Mouse (Mus musculus) frontal cortex, postnatal 14 days (tissue): ENCODE measurements around the gene Calhm1.
A peak's percentile ranks its signal among the peaks of the same experiment; 100 is the strongest.
"Not testable (repeated sequence)": the region's sequence is repeated elsewhere in the genome, so short reads cannot be mapped to it uniquely, and the experiment has no call there.

ENCODE experiments used
- DNase-seq, 2 experiments: peaks; one replicate each; pipeline ENCODE4 v3.0.0; 2022; ENCODE audit warnings: low spot score in 2 of 2

Gene Calhm1

DNA sequence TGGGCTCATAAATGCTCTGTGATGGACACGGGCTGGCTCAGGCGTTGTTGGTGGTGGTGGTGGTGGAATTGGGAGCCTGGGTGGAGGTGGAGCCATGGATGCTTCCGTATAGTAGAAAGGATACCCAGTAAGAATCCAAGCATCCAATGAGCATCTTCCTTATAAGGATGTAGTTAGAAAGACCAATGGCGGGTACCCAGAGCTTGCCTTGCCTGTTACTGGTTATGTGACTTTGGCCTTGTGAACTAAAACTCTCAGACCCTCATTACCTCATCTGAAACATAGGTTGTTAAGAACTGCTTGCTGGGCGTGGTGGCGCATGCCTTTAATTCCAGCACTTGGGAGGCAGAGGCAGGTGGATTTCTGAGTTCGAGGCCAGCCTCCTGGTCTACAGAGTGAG lies 9.7 kb upstream of the Calhm1 start:
- DNase-seq: no peak

DNA sequence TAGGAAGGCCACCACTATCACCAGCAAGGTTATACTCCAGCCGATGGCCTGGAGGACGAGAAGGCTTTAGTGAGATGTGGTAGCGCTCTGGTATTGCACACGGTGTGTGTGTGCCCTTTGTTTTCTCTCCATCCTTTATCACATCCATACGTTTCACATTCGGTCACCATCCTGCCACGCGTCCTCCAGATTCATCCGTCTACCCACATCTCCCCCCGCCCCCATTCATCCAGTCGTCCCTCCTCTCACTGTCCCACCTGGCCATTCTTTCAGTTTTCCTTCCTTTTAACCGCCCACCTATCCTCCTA lies 8.0 kb upstream of the Calhm1 start:
- no peak for DNase-seq

DNA sequence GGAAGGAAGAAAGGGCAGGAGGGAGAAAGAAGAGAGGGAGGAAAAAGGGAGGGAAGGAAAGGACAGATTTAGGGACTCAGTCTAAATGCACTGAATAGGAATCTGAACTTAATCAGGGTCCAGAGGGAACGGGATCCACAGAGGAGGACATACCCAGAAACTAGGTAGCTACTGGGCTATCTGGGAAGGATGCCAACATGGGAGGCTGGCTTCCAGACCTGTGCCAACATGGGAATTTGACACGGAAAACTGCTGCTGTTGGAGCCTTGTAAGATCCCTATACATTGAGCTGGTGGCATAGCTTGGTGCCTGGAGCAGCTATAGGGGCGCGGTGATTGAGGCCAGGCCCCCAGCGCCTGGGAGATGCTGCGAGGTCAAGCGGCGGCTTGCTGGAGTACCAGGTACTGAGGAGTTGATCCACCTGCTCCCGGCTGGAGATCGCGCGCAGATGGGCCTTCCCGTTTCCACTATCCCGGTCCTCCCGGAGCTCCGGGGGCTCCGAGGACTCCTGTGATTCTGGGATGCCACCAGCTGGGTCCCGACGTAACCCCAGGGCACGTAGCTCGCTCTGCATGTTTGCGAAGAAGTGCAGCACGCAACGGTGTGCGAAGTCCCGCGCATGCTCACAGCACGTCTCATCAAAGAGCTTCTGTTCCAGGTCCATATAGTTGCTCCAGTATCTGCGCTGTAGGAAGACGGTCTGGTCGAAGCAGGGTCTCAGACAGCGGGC lies 7.4 kb upstream of the Calhm1 start:
- no peak for DNase-seq

DNA sequence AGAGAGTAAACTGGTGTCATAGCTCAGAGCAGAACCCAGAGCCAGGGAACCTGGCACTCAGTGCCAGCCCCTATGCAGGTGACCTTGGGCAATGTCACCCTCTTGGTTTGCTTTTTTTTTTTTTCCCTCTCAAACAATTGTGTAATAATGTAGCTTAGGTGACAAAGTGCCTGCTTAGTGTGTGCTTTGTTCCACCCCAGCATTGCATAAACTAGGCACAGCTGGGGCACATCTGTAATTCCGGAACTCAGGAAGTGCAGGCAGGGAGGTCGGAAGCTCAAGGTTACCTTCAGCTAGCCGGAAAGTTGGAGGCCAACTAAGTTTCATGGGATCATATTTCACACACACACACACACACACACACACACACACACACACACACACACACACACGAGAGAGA lies 5.8 kb upstream of the Calhm1 start:
- DNase-seq: no peak

DNA sequence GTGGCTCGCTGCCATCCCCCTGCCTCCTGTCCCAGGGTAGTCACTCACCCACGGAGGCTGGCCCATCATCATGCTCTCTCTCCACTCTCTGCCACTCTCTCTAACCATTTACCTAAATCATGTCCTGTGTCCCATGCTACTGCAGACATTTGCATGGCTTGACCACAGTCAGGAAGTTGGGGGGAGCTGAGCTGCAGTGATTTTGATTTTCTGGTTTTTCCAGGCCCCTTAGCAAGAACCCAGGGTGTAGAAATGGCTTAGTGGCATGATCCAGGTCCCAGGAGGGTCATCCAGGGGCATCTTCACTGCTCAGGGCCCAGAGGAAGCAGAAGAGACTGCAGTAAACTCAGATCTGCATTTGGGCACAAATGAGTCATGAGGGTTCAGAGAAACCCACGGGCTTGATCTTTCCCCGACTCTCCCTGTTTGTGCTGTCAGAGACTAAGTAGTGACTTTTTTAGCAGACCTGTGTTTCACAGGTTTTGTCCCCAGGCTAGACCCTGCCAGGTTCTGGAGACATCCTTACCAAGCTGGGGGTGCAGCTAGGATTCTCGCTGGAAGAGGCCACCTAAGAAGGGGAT lies 4.3 kb upstream of the Calhm1 start:
- no peak for DNase-seq

DNA sequence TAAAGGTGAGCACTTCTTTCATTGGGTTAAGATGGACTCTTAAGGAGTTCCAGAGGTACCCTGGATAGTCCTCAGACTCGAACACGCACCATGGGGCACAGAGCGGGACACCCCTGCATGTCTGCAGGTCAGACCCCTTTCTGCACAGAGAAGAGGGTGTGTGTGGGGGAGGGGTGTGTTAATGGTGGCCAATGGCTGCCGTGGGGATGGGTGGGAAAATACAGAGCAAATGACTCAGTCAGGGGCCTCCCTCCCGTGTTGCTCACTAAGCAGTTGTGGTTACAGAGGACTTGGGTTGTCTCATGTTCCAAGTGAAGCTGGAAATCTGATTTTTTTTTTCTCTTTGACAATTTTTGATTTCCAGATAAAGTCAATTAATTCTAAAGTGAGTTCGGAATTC lies 1.6 kb downstream of the Calhm1 start:
- DNase-seq: no peak

DNA sequence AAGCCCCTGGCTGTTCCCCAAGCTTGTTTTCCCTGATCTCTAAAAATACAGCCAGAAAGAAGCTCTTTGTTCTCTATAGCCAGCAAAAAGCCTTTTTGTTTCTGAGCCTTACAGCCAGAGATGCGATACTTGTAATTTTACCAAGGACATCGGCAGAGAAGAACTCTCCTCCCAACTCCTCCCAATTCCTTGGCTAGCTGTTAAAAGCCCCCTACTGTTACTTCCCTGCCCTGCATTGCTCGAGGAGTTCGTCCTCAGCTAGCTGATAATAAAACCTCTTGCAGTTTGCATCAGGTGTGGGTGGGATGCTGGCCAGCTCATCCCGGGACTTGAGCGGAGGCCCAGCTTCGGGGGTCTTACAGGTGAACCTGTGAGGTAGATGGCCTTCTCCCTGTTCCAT lies 4.4 kb downstream of the Calhm1 start:
- not testable (repeated sequence) for DNase-seq

DNA sequence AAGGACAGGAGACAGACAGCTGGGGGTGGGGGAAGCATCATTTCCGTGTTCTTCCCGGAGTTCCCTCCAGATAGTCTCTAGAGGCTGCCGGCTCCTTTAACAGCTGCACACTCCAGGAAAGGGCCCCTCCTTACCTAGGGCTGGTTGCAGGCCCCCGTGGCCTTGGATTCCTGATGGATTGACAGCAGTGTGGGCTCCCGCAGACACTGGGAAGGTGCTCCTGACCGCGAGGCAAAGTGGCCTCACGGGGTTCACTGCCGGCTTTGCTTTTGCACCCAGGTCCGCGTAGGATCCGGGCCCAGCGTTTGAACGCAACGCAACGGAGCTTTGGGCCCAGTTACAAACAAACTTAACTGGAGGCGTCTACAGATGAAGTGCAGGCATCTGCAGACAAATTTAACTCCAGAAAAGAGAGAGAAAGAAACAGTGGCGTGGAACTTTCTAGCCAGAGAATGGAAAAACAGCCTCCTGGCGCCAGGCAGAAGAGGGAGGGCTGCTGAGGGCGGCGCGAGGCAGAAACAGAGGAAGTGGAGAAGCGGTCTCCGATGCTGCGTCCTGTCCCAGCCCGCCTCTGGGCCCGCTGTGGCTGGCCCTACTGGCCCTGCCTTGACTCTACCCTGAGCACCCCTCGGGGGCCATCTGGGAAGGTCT lies 6.2 kb downstream of the Calhm1 start, which contains the start of gene Calhm2:
Gene Calhm2 (minus strand): TSS at position 524 of the 651 bp plus-strand sequence.
- peak in 1 of 2 experiments; percentile 40 for DNase-seq

DNA sequence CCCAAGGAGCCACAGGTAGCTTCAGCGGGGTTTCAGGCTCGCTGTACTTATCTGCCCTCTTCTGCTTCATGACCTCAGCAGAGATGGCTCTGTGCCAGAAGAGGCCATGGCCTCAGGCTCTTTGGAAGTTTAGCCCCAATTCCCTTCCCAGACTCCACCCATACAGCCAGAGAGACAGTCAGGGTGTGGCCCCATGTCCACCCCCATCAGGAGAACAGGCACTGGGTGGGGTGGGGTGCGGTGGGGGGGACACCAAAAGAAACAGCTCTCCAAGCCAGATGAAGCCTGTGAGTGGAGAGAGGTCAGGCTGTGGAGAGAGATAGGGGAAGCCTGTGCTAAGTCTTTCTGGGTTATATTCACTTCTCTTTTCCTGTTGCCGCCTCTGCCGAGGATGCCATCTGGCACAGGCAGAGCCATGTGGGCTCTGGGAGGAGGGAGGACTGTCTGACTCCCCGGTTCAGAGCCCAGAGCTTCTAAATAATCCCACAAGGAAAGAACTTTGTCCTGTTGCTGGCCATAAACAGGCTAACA lies 6.9 kb downstream of the Calhm1 start:
- DNase-seq: no peak

DNA sequence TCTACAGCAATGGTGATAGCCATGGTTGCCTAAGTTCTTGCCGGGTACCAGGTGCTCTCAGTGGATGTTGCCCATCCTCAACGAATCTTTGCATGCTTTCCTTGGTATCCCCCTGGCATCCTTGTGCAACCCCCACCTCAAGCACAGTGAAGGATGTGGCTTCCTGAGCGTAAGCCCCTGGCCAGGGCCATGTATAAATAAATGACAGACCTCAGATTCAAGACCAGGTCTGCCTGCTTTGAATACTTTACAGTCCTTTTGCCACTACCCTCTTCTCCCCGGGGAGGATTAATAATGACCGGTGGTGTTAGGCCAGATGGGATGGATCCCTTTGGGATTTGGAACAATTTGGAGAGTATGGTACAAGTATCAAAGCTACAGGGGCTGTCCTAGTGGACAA lies 7.9 kb downstream of the Calhm1 start:
- no peak for DNase-seq

DNA sequence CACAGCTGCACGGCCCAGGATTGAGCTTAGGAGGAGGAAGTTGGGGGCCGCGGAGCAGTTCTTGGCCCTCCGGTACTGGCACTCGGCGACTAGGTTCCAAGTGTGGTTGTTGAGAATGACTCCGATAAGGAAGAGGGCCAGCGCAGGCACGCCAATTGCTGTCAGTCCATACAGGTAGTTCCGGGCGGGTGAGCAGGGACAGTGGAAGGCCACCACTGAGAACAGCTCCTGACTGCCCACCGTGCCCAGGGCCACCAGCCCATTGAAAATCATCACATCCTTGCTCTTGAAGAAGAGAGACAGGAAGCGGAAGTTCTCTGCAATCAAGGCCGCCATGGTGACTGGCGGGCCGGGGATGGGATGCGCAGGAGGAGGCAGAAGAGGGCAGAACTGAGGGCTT lies 8.5 kb downstream of the Calhm1 start:
- no peak for DNase-seq

DNA sequence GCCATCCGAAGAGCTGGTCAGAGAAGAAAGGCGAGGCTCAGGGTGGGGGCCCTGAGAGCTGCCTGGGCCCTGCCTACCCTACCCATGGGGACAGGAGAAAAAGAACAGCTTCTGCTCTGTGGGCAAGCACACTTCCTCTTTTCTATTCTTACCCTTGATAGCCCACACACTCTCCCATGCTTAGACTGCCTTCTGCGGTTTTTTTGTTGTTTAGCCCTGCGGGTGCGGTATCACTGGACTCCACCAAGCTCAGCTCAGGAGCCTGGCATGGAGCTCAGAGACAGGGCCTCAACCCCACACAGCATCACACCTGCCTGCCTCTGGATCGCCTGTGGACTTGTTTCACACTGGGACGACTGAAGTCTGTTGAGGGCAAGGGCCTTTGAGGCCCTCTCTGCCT lies 10.9 kb downstream of the Calhm1 start:
- no peak for DNase-seq

DNA sequence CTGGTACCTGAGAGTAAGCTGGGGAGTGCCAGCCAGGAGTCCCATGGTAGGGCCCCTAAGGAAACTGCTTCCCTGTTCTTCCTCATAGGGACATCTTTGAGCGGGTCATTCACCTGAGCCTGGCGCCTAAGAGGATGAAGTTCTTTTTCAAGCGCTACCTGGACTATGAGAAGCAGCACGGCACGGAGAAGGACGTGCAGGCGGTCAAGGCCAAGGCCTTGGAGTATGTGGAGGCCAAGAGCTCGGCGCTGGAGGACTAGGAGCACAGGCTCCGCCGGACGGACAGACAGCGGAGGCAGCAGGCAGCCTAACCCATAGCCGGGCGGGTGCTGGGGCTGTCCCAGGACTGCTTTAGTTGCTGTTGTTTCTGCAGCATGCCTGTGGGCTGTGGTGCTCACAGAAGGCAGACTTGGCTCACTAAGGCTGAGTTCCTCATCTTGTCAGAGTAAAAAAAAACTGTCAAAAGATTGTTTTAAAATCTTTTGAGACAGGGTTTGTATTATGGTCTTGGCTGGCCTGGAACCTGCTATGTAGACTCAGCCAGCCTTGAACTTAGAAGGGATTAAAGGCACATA lies 13.4 kb downstream of the Calhm1 start:
- DNase-seq: no peak

DNA sequence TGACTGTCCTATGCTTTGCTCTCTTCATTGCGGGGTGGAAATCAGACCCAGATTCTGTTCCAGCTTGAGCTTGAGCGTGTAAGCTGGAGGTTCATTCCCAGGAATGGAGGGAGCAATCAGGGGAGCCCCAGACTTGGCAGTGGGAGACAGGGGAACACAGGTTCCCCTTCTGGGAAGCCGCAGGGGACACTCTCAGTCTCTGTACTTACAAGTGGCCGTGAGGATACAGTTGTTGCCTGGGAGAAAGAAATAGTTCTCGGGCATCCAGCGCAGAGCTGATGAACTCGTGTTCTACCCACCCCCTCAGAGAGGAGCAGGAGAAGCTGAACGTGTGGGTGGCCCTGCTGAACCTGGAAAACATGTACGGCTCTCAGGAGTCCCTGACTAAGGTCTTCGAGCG lies 15.2 kb downstream of the Calhm1 start:
- no peak for DNase-seq

DNA sequence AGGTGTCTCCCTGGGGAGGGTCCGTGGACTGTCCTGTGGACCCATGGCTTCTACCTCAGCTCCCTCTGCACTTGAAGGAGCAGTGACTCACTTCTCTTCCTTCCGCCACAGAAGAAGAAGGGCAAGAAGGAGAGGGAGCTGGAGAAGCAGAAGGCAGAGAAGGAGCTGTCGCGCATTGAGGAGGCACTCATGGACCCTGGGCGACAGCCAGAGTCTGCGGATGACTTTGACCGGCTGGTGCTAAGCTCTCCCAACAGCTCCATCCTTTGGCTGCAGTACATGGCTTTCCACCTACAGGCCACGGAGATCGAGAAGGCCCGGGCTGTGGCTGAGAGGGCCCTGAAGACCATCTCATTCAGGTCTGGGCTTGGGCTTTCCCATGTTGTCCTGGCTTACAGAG lies 15.9 kb downstream of the Calhm1 start:
- DNase-seq: no peak

DNA sequence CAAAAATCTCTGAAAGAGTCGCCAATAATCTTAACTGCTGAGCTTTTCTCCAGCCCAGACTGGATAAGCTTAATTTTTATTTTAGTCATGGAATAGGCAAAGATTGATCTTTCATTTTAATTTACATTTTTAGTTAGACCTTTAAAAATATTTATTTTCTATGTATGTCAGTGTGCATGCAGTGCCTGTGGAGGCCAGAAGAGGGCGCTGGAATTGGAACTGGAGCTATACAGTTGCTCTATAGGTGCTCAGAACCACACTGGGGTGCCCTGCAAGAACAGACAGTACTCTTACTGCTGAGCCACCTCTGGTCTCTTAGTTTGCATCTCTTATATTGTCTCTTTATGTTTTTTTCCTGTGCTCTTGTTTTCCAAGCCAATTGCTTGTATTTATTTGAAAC lies 21.3 kb downstream of the Calhm1 start:
- DNase-seq: no peak

DNA sequence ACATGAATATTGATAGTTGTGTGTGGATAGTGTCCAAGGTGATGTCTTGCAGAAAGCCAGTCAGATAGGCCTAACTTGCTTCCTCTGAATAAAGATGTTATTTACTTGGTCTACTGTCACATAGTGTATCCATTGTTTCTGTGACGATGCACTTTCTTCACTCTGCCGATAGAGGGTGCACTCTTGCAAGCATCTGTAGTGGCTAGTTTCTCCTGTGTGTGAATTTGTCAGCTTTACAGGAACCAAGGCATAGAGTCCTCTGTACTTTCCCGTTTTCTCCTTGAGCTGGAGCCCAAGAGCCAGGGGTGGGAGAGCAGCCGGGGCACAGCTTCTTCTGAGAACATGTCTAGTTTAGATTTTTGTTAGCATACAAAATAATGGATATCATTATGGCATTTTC lies 23.0 kb downstream of the Calhm1 start:
- no peak for DNase-seq

DNA sequence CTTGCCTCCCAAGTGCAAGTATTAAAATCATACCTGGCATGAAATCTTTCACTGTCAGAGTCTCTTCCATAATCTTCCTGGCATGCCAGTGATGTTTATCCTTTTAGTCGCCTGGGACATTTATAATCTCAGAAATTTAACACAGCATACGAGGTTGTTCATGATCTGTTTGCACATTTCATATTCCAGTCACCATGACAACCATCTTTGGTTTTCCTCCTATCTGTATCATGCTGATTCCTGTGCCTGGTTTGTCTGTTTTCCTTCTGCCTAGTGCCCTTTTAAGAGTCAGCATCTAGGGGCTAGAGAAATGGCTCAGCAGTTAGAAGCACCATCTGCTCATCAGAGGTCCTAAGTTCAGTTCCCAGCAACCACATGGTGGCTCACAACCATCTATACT lies 25.4 kb downstream of the Calhm1 start:
- DNase-seq: no peak

DNA sequence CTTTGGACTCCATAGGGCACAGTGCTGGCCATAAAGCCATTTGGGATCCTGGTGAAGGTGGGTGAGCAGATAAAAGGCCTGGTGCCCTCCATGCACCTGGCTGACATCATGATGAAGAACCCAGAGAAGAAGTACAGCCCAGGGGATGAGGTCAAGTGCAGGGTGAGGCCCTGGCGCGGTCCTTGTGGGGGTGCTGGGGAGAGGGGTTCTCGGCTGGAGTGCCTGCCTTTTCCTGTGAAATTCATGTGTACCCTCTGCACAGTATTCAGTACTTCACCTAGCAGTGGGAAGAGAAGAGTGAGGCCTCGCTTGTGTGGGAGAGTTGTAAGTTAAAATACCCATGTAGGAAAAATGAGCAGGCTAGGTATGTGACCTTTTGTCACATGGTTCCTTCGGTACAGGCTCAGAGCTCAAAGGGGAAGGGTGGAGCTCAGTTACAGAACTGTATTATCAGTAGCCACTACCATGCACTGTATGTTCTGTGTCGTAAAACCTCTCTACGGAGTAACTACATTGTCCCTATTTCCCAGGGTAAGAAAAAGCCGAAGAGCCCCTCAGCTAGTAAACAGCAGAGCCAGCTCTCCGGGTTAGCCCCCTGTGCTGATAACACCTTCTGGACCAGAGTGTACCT lies 39.3 kb downstream of the Calhm1 start:
- DNase-seq: no peak

DNA sequence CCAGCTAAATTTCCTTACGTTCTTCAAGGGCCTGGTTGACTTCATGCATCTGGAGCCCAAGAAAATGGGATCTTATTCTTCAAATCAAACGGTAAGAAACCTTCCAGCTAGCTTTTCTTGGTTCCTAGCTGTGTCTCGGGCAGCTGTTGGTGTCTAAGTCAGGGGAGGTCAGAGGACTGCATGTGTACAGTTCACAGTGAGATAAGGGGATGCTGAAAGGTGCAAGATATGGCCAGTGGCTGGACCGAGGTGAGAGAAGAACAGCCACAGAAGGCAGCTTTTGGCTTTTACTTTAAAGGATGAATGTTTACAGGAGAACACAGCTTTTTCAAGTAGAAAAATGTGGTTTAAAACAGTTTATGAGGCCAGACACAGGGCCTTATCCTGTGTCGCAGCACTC lies 43.0 kb downstream of the Calhm1 start:
- no peak for DNase-seq
